Mouse (Mus musculus): ENCODE results near the gene Grk1. TPM values are rescaled to one million over a fixed set of nuclear protein-coding genes. Genes with fewer than 3 reads are reported as not detected.

Grk1 gene
- polyA plus RNA-seq (2015; fragmentation: Nextera tagmentation; extraction: Ambion mirVana) = not detected in 2 replicates

GRCm38 (mm10) chr8:13404666-13405131, at the start of gene Grk1:
Gene Grk1 (plus strand): TSS chr8:13405081.
- 54% methylated on average over 5 of the region's 5 CpGs for WGBS (ENCODE audit: insufficient replicate concordance)
- Histone ChIP-seq H3K27ac (ENCODE audit: low read length) (no peak within 1 kb of the TSS), H3K36me3 (ENCODE audit: control insufficient read depth, insufficient read depth) (no peaks in the 10 kb centered on the region), H3K4me3 (ENCODE audit: low read depth, low read length) (no peak within 1 kb of the TSS), H3K9ac (ENCODE audit: low read depth, low read length) (no peak within 1 kb of the TSS), H3K9me3 (replicated peaks; ENCODE audit: control insufficient read depth, low read length) (no peaks in the 10 kb centered on the region), H3K4me1 (ENCODE audit: control insufficient read depth, low read depth, low read length) (no peaks in the 10 kb centered on the region), H3K27me3 (ENCODE audit: control insufficient read depth, insufficient read depth, low read depth, low read length) (no peaks in the 10 kb centered on the region), H3K4me2 (ENCODE audit: low read depth, low read length) (no peak within 1 kb of the TSS)
- no peak for ATAC-seq (ENCODE audit: low read depth)

GRCm38 (mm10) chr8:13356221-13356620, 48.7 kb upstream of the Grk1 start:
- Histone ChIP-seq H3K4me3 (ENCODE audit: low read depth, low read length) (no peak overlapping the region), H3K4me1 (ENCODE audit: control insufficient read depth, low read depth, low read length) (peaks cover 42% of the 10 kb centered on the region), H3K27ac (ENCODE audit: low read length) (no peak overlapping the region), H3K9me3 (replicated peaks; ENCODE audit: control insufficient read depth, low read length) (no peaks in the 10 kb centered on the region), H3K4me2 (ENCODE audit: low read depth, low read length) (no peak overlapping the region), H3K36me3 (ENCODE audit: control insufficient read depth, insufficient read depth) (peaks cover 73% of the 10 kb centered on the region), H3K27me3 (ENCODE audit: control insufficient read depth, insufficient read depth, low read depth, low read length) (no peaks in the 10 kb centered on the region), H3K9ac (ENCODE audit: low read depth, low read length) (no peak overlapping the region)
- 71% methylated on average over 6 of the region's 6 CpGs for WGBS (ENCODE audit: insufficient replicate concordance)
- no peak for ATAC-seq (ENCODE audit: low read depth)

- Histone ChIP-seq H3K4me2 (ENCODE audit: low read depth, low read length) (no peak overlapping the region), H3K9ac (ENCODE audit: low read depth, low read length) (no peak overlapping the region), H3K36me3 (ENCODE audit: control insufficient read depth, insufficient read depth) (peaks cover 74% of the 10 kb centered on the region), H3K4me1 (ENCODE audit: control insufficient read depth, low read depth, low read length) (peaks cover 37% of the 10 kb centered on the region), H3K27ac (ENCODE audit: low read length) (no peak overlapping the region), H3K27me3 (ENCODE audit: control insufficient read depth, insufficient read depth, low read depth, low read length) (no peaks in the 10 kb centered on the region), H3K9me3 (replicated peaks; ENCODE audit: control insufficient read depth, low read length) (no peaks in the 10 kb centered on the region), H3K4me3 (ENCODE audit: low read depth, low read length) (no peak overlapping the region)
- ATAC-seq (ENCODE audit: low read depth) = no peak
- 57% methylated on average over 10 of the region's 10 CpGs for WGBS (ENCODE audit: insufficient replicate concordance)
Observed at GRCm38 (mm10) chr8:13356681-13357080, 48.2 kb upstream of the Grk1 start.

GRCm38 (mm10) chr8:13360213-13360612, 44.7 kb upstream of the Grk1 start:
- peaks cover 85% of the 10 kb centered on the region for H3K36me3 ChIP-seq (ENCODE audit: control insufficient read depth, insufficient read depth)
- H3K4me2 ChIP-seq (ENCODE audit: low read depth, low read length) = no peak overlapping the region
- WGBS (ENCODE audit: insufficient replicate concordance) = 66% methylated on average over 7 of the region's 7 CpGs
- H3K9ac ChIP-seq (ENCODE audit: low read depth, low read length) = no peak overlapping the region
- no peaks in the 10 kb centered on the region for H3K27me3 ChIP-seq (ENCODE audit: control insufficient read depth, insufficient read depth, low read depth, low read length)
- no peak overlapping the region for H3K27ac ChIP-seq (ENCODE audit: low read length)
- no peaks in the 10 kb centered on the region for H3K9me3 ChIP-seq (replicated peaks; ENCODE audit: control insufficient read depth, low read length)
- ATAC-seq (ENCODE audit: low read depth) = no peak
- H3K4me1 ChIP-seq (ENCODE audit: control insufficient read depth, low read depth, low read length) = peaks cover 2% of the 10 kb centered on the region
- no peak overlapping the region for H3K4me3 ChIP-seq (ENCODE audit: low read depth, low read length)

- Histone ChIP-seq H3K36me3 (ENCODE audit: control insufficient read depth, insufficient read depth) (peaks cover 83% of the 10 kb centered on the region), H3K4me1 (ENCODE audit: control insufficient read depth, low read depth, low read length) (no peaks in the 10 kb centered on the region), H3K9ac (ENCODE audit: low read depth, low read length) (no peak overlapping the region), H3K9me3 (replicated peaks; ENCODE audit: control insufficient read depth, low read length) (no peaks in the 10 kb centered on the region), H3K27ac (ENCODE audit: low read length) (no peak overlapping the region), H3K27me3 (ENCODE audit: control insufficient read depth, insufficient read depth, low read depth, low read length) (no peaks in the 10 kb centered on the region), H3K4me3 (ENCODE audit: low read depth, low read length) (no peak overlapping the region), H3K4me2 (ENCODE audit: low read depth, low read length) (no peak overlapping the region)
- 79% methylated on average over 6 of the region's 6 CpGs for WGBS (ENCODE audit: insufficient replicate concordance)
- no peak for ATAC-seq (ENCODE audit: low read depth)
Observed at GRCm38 (mm10) chr8:13361865-13362264, 43.0 kb upstream of the Grk1 start.

GRCm38 (mm10) chr8:13373151-13373662, 31.7 kb upstream of the Grk1 start:
- WGBS (ENCODE audit: insufficient replicate concordance) = 69% methylated on average over 8 of the region's 8 CpGs
- Histone ChIP-seq H3K27ac (ENCODE audit: low read length) (no peak overlapping the region), H3K4me1 (ENCODE audit: control insufficient read depth, low read depth, low read length) (no peaks in the 10 kb centered on the region), H3K4me2 (ENCODE audit: low read depth, low read length) (no peak overlapping the region), H3K9ac (ENCODE audit: low read depth, low read length) (no peak overlapping the region), H3K9me3 (replicated peaks; ENCODE audit: control insufficient read depth, low read length) (no peaks in the 10 kb centered on the region), H3K4me3 (ENCODE audit: low read depth, low read length) (no peak overlapping the region), H3K36me3 (ENCODE audit: control insufficient read depth, insufficient read depth) (peaks cover 75% of the 10 kb centered on the region), H3K27me3 (ENCODE audit: control insufficient read depth, insufficient read depth, low read depth, low read length) (no peaks in the 10 kb centered on the region)
- ATAC-seq (ENCODE audit: low read depth) = no peak

- no peaks in the 10 kb centered on the region for H3K27me3 ChIP-seq (ENCODE audit: control insufficient read depth, insufficient read depth, low read depth, low read length)
- peaks cover 22% of the 10 kb centered on the region for H3K36me3 ChIP-seq (ENCODE audit: control insufficient read depth, insufficient read depth)
- no peak overlapping the region for H3K9ac ChIP-seq (ENCODE audit: low read depth, low read length)
- H3K4me1 ChIP-seq (ENCODE audit: control insufficient read depth, low read depth, low read length) = no peaks in the 10 kb centered on the region
- no peak for ATAC-seq (ENCODE audit: low read depth)
- H3K27ac ChIP-seq (ENCODE audit: low read length) = no peak overlapping the region
- H3K4me2 ChIP-seq (ENCODE audit: low read depth, low read length) = no peak overlapping the region
- no peaks in the 10 kb centered on the region for H3K9me3 ChIP-seq (replicated peaks; ENCODE audit: control insufficient read depth, low read length)
- H3K4me3 ChIP-seq (ENCODE audit: low read depth, low read length) = no peak overlapping the region
- 79% methylated on average over 7 of the region's 7 CpGs for WGBS (ENCODE audit: insufficient replicate concordance)
Observed at GRCm38 (mm10) chr8:13381630-13382029, 23.3 kb upstream of the Grk1 start.

- Histone ChIP-seq H3K27ac (ENCODE audit: low read length) (no peak overlapping the region), H3K9ac (ENCODE audit: low read depth, low read length) (no peak overlapping the region), H3K9me3 (replicated peaks; ENCODE audit: control insufficient read depth, low read length) (no peaks in the 10 kb centered on the region), H3K4me2 (ENCODE audit: low read depth, low read length) (no peak overlapping the region), H3K36me3 (ENCODE audit: control insufficient read depth, insufficient read depth) (peaks cover 16% of the 10 kb centered on the region), H3K27me3 (ENCODE audit: control insufficient read depth, insufficient read depth, low read depth, low read length) (no peaks in the 10 kb centered on the region), H3K4me1 (ENCODE audit: control insufficient read depth, low read depth, low read length) (no peaks in the 10 kb centered on the region), H3K4me3 (ENCODE audit: low read depth, low read length) (no peak overlapping the region)
- ATAC-seq (ENCODE audit: low read depth) = no peak
- WGBS (ENCODE audit: insufficient replicate concordance) = 74% methylated on average over 3 of the region's 3 CpGs
Observed at GRCm38 (mm10) chr8:13382536-13382935, 22.3 kb upstream of the Grk1 start.

GRCm38 (mm10) chr8:13382999-13383398, 21.9 kb upstream of the Grk1 start:
- Histone ChIP-seq H3K4me3 (ENCODE audit: low read depth, low read length) (no peak overlapping the region), H3K4me1 (ENCODE audit: control insufficient read depth, low read depth, low read length) (no peaks in the 10 kb centered on the region), H3K36me3 (ENCODE audit: control insufficient read depth, insufficient read depth) (peaks cover 16% of the 10 kb centered on the region), H3K9ac (ENCODE audit: low read depth, low read length) (no peak overlapping the region), H3K27ac (ENCODE audit: low read length) (no peak overlapping the region), H3K27me3 (ENCODE audit: control insufficient read depth, insufficient read depth, low read depth, low read length) (no peaks in the 10 kb centered on the region), H3K9me3 (replicated peaks; ENCODE audit: control insufficient read depth, low read length) (no peaks in the 10 kb centered on the region), H3K4me2 (ENCODE audit: low read depth, low read length) (no peak overlapping the region)
- 84% methylated on average over 4 of the region's 4 CpGs for WGBS (ENCODE audit: insufficient replicate concordance)
- ATAC-seq (ENCODE audit: low read depth) = no peak
